Mouse (Mus musculus): ENCODE measurements around the gene Ankrd9. TPM values are rescaled to one million over a fixed set of nuclear protein-coding genes. Genes with fewer than 3 reads are reported as not detected.

Ankrd9 gene
- 10 to 100 TPM; 11.2 to 12.7 TPM for total RNA-seq (2021)
- long read RNA-seq, transcript Ankrd9-202 (3 exons, 2,577 nt) = major isoform, 10 of 20 reads
- long read RNA-seq, partial matches to known transcripts = 3 of 20 reads
- long read RNA-seq, other reads (novel, unspliced or antisense) = 1 of 20 reads

- peak; percentile 86 to 92 for DNase-seq (ENCODE audit: low spot score in 2 of 2)
These were observed at the start of gene Ankrd9 for GRCm38 (mm10) chr12:110978607-110979406. Gene Ankrd9, minus strand, starts transcription at chr12:110979040.

- DNase-seq (ENCODE audit: low spot score in 2 of 2) = no peak
These were observed 42.7 kb upstream of the Ankrd9 start for GRCm38 (mm10) chr12:111021577-111021976.

GRCm38 (mm10) chr12:111021138-111021537 is 42.3 kb upstream of the Ankrd9 start:
- DNase-seq (ENCODE audit: low spot score in 2 of 2) = no peak

- DNase-seq (ENCODE audit: low spot score in 2 of 2) = no peak
These were observed 40.2 kb upstream of the Ankrd9 start for GRCm38 (mm10) chr12:111019086-111019485.

GRCm38 (mm10) chr12:111018068-111018467 is 39.2 kb upstream of the Ankrd9 start:
- DNase-seq (ENCODE audit: low spot score in 2 of 2) = no peak

GRCm38 (mm10) chr12:111016807-111017206 is 38.0 kb upstream of the Ankrd9 start:
- no peak for DNase-seq (ENCODE audit: low spot score in 2 of 2)

- DNase-seq (ENCODE audit: low spot score in 2 of 2) = no peak
These were observed 30.9 kb upstream of the Ankrd9 start for GRCm38 (mm10) chr12:111009615-111010257.

- no peak for DNase-seq (ENCODE audit: low spot score in 2 of 2)
These were observed 30.0 kb upstream of the Ankrd9 start for GRCm38 (mm10) chr12:111008500-111009490.

GRCm38 (mm10) chr12:111007134-111008103 is 28.6 kb upstream of the Ankrd9 start:
- DNase-seq (ENCODE audit: low spot score in 2 of 2) = no peak

GRCm38 (mm10) chr12:111006339-111006738 is 27.5 kb upstream of the Ankrd9 start:
- no peak for DNase-seq (ENCODE audit: low spot score in 2 of 2)

- no peak for DNase-seq (ENCODE audit: low spot score in 2 of 2)
These were observed 27.0 kb upstream of the Ankrd9 start for GRCm38 (mm10) chr12:111005803-111006202.

- DNase-seq (ENCODE audit: low spot score in 2 of 2) = no peak
These were observed 25.3 kb upstream of the Ankrd9 start for GRCm38 (mm10) chr12:111004142-111004541.

GRCm38 (mm10) chr12:111000956-111001355 is 22.1 kb upstream of the Ankrd9 start:
- DNase-seq (ENCODE audit: low spot score in 2 of 2) = no peak

- DNase-seq (ENCODE audit: low spot score in 2 of 2) = no peak
These were observed 21.0 kb upstream of the Ankrd9 start for GRCm38 (mm10) chr12:110999820-111000219.

- no peak for DNase-seq (ENCODE audit: low spot score in 2 of 2)
These were observed 19.3 kb upstream of the Ankrd9 start for GRCm38 (mm10) chr12:110998092-110998491.

- DNase-seq (ENCODE audit: low spot score in 2 of 2) = no peak
These were observed 15.8 kb upstream of the Ankrd9 start for GRCm38 (mm10) chr12:110994666-110995065.

GRCm38 (mm10) chr12:110993226-110993625 is 14.4 kb upstream of the Ankrd9 start:
- no peak for DNase-seq (ENCODE audit: low spot score in 2 of 2)

- no peak for DNase-seq (ENCODE audit: low spot score in 2 of 2)
These were observed 13.9 kb upstream of the Ankrd9 start for GRCm38 (mm10) chr12:110992771-110993170.

- DNase-seq (ENCODE audit: low spot score in 2 of 2) = peak; percentile 72 to 95
These were observed 13.3 kb upstream of the Ankrd9 start for GRCm38 (mm10) chr12:110992128-110992553.

Data from layer of hippocampus, adult 18-20 months (tissue).